Mouse (Mus musculus) embryonic stem cell, embryonic (primary cell): ENCODE measurements at regions not wholly inside any gene's neighbourhood (a gene's known extent, or its start where the extent isn't known, plus 50 kb on each side); places are given as distances from the start of the nearest gene placed in this dataset.

Experiments used
- CTCF ChIA-PET, 4 experiments: fragments of 300-600 bp in 2 of 4; fragments of 350-600 bp in 2 of 4; sonication (Branson Sonifier 250); formaldehyde crosslinking; loops; one replicate each; lab custom pipeline; 2022; ENCODE audit warnings: inconsistent platforms in 2 of 4; lab: Charles Lee
- POLR2A ChIA-PET, 4 experiments: fragments of 300-600 bp in 2 of 4; fragments of 350-600 bp in 2 of 4; sonication (Branson Sonifier 250); formaldehyde crosslinking; loops; one replicate each; lab custom pipeline; 2022; ENCODE audit warnings: antibody characterized with exemption in 4 of 4, inconsistent platforms in 1 of 4; lab: Charles Lee

DNA sequence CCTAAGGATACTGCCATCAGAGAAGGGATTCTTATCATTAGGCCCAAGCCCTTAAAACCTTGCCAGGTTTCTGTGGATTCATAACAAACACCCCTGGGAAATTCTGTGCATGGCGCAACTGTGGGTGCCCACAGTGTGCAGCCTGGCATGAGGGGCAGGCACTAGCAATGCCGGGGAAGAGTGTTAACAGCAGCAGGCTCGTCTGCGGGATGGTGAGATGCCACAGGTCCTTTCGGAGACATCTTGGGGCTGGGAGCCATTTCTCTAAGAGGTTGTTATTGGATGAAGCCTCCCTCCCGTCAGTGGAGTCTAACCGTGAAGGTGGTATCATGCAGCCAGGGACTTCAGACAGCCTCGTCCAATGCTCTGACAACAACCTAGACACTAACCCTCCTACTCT, 144.2 kb downstream of the Drd1 start:
- CTCF ChIA-PET: no interaction called here

DNA sequence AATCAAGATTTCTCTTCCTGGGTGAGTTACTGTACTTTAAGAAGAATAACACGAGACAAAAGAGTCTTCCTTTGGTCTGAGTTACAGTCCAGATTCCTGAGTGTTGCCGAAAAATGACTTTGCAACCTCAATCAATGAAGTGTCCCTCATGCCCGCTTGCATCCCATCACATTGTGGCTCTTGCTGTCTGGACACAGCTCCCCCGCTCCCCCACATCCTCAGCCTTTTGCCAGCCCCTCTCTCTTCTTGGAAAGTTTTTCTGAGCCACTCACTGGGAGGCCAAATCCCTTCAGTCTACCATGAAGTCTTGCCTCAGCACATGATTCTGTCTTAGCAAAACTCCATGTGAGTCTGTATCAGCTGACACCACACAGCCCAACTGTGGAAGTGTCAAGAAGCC, 145.3 kb downstream of the Drd1 start:
- ChIA-PET CTCF (no interaction called here), POLR2A (no interaction called here)

More for the DNA sequence above, 144.2 kb downstream of the Drd1 start:
- POLR2A ChIA-PET: no interaction called here

DNA sequence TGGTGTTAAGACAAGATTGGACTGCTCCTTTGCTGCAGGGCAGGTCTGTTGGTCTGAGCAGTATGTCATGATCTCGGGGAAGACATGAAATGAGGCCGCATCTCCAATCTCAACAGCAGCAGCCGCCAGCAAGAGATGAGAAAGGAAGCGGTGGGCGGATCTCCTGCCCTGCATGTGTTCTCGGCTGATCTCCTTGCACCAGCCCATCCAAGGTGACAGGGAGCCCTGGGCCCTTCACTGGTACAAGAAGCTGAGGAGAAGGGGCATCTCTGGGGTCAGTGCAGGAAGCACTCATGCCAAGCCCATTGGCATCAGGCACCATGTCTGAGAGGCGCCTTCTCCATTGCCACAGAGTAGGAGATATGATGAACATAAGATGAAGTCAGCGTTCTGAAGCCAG, 151.0 kb downstream of the Drd1 start:
- CTCF ChIA-PET: no interaction called here
- POLR2A ChIA-PET: no interaction called here

DNA sequence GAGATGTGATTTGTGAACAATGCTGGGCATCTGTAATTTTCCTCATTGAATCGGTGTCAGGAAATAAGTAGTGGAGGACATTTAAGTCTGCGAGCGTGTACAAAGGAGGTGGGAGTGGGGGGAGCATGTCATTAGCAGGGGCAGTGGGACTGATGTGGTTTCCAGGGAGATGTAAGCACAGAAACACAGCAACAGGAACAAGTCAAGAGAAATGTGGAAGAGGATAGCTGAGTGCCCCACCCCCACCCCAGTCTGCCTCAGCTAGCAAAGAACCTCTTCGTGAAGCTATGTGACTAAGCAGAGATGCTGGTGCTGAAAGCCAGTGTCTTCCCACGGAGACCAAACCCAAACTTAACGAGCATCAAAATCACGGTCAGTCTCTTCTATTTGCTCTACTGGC, 151.9 kb downstream of the Drd1 start:
- CTCF ChIA-PET: no interaction called here
- POLR2A ChIA-PET: no interaction called here

DNA sequence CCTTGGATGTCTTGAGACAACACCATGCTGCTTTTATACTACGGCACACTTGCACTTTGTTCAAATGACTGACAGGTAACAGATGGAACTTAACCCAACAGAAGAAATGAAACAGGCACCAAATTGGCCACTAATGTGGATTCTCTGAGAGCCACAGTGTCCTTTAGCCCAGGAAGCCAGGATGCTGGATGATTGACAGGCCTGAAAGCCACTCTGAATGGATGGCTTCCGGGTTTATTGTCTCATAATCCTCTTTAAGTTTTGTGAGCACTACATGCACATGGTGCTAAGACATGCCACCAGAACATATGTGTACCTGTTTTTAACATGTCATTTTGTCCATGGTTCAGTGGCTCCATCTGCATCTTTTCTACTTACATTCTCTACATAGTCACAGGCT, 152.7 kb downstream of the Drd1 start:
- ChIA-PET POLR2A (no interaction called here), CTCF (no interaction called here)

DNA sequence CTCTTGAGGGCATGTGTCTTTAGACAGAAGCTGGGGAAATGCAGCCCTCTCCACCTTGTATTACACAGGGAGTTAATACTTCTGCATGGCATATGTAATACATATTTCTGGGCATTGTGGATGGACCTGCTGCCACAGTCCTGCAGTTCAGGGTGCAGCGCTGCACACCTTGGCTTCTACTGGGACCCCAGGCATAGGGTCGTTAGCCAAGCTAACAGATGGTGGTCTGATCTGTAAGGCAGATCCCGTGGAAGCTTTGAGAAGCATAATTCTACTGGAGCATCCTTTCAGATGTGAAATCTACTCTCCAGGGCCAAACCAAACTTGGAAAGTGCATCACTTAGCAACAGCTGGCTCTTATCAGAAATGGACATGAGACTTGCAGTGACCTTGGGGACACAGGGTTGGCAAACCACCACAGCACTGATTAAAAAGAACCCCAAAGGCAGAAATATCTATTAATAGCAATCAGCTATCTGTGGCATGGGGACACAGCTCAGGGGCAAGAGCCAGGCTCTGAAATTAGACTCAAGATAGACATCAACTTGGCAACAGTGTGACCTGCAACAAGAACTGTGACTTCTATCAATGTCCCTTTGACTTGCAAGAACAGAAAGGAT, 155.0 kb downstream of the Drd1 start:
- CTCF ChIA-PET: no interaction called here
- POLR2A ChIA-PET: interaction anchor here in 1 of 4 experiments (0.6 kb wide), 1 partner anchor 774 kb away, joined by 3 read pairs; no protein-coding TSS in a partner anchor

DNA sequence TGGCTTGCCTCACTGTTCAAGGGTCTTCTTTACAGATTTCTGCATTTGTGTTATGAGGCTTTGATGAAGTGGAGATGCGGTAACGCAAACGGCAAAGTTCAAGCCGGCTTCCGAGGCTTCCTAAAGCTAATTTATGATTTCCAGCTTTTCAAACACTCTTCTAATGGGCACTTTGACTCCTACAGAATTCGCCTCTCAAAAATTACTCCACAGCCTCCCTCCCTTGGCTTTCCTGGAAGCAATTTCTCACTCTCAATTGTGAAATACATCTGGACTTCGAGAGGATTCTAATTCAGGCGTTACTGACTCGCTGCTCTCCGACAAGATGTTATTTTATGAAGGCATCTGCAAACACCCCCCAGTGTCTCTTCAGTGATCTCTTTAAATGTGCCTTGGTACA, 157.2 kb downstream of the Drd1 start:
- CTCF ChIA-PET: interaction anchor here in 2 of 4 experiments (0.6 to 1.5 kb wide), 2 partner anchors 29 to 472 kb away, joined by 3 to 9 read pairs; no protein-coding TSS in a partner anchor
- POLR2A ChIA-PET: interaction anchor here in 1 of 4 experiments (0.6 to 1.4 kb wide), 2 partner anchors 157 to 277 kb away, joined by 3 read pairs; partner anchors contain the start of gene Drd1

DNA sequence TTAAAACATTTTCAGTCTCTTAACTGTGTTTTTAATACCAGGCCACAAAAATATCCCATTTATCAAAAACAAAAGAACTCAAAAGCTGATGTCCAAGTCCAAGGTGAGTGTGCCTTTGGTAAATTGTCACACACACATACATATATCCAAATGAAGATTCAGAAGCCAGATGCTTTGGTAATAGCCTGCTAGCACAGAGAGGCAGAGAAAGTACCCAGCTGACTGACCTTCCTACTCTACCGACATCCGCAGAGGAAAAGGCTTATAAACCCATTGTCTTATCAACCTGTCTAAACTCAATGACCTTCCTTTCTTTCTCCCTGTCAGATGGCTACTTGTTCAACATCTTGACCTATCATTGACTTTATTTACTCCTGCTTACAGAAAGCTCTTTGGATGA, 158.3 kb downstream of the Drd1 start:
- CTCF ChIA-PET: interaction anchor here in 1 of 4 experiments (1.5 kb wide), 1 partner anchor 471 kb away, joined by 3 read pairs; no protein-coding TSS in a partner anchor
- POLR2A ChIA-PET: no interaction called here

DNA sequence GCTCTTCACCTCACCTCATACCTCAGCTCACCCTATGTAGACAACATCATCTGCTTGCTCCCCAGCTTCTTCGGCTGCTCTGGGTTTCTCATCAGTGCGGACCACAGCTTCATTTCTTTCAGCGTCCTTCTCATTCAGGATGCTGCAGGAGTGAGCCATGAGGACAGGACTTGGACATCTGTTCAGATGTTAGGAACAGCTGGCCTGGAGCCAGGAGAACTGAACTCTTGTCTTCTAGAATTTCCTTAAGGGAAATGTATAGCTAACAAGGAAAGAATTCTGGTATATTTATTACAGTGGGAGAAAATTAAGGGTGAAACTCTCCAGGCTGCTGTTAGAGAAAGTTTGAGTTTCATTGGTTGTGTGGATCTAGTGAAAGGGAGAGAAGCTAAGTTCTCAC, 167.1 kb downstream of the Drd1 start:
- ChIA-PET CTCF (no interaction called here), POLR2A (no interaction called here)

DNA sequence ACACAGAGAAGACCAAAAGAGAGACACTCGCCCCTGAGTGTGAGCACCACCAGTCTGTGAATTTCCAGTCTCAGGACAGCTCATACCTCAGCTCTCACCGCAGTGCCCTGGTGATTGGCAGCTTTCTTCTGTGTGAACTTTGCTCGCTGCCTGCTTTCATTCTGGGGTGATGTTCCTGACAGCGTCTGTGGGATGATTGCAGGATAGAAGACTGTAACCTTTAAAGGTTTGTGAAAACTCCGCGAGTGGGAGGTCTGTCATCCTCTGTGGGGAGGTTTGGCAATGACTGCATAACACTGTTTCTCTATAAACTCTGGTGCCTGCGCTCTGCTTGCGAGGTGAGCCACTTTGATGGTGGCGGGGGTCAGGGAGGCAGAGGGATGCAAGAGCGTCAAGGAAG, 169.7 kb downstream of the Drd1 start:
- CTCF ChIA-PET: interaction anchor here in 1 of 4 experiments (0.5 kb wide), 1 partner anchor 180 kb away, joined by 4 read pairs; no protein-coding TSS in a partner anchor
- POLR2A ChIA-PET: no interaction called here

DNA sequence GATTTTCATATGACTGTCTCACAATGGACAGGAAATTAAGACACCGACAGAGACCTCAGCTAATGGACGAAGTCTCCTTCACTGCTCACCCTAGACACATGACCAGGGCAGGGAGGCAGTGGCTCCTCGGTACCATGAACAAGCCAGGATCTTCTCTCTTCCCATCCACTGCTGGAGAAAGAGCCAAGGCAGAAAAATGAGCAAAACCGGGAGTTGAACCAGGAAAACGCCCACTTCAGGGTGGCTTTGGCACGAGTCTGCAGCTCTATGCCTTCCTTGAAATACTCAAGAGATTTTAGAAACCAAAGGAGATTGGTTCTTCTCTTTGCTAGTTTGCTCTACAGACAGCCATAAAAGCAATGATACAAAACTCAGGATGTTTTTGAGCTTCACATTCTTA, 172.3 kb downstream of the Drd1 start:
- ChIA-PET POLR2A (no interaction called here), CTCF (interaction anchor here in 1 of 4 experiments (0.5 kb wide), 1 partner anchor 98 kb away, joined by 8 read pairs; no protein-coding TSS in a partner anchor)

DNA sequence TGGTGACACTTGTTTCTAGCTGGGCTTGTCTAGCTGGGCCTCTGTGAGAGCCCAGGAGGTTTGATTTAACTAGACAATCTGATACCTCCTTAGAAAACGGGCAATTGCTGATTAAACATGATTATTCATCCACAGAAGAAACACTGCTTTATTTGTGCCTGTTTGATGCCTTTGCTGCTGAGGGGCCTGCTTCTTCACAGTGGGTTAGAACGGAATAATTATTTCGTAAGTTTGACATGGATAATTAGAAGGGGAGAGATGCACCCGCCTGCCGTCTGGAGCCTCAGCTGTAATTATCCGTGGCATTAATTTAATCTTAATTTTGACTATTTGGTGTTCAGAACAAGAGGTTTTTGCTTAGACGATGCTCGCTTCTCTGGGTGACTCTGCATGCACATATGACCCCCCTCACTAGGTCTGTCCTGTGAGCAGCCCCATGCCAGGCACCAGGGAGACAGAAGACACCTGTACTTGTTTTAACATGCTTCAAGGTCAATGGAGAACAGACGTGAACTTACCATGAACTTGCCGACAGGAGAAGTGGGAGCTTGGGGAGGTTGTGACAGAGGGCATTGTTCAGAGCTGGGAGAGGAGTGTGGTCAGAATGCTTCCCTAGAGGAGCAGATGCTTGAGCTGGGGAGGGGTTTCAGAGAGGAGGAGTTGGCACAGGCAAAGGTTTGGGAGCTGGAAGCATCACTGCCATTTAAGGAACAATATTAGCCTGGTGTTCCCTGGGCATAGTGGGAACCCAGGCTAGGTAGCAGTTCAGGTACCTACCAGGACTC, 174.8 kb downstream of the Drd1 start:
- POLR2A ChIA-PET: no interaction called here
- CTCF ChIA-PET: no interaction called here

DNA sequence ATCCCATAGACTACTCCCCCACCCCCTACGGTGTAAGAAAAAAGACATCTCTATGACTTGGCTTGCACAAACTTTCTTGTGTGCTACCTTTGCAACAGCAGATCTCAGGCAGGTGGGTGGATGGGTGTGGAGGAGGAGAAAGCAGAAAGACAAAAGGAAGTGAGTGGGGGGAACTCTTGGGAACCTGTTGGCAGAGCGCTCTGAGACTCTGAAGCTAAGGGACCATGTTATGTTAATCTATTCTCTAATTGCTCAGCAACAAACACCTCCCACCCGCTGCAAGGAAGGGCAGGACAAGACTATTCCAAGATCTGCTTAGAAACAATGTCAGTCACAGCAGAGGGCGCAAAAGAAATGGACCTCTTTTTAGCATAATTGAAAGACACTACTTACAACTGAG, 180.0 kb downstream of the Drd1 start:
- ChIA-PET CTCF (no interaction called here), POLR2A (no interaction called here)

DNA sequence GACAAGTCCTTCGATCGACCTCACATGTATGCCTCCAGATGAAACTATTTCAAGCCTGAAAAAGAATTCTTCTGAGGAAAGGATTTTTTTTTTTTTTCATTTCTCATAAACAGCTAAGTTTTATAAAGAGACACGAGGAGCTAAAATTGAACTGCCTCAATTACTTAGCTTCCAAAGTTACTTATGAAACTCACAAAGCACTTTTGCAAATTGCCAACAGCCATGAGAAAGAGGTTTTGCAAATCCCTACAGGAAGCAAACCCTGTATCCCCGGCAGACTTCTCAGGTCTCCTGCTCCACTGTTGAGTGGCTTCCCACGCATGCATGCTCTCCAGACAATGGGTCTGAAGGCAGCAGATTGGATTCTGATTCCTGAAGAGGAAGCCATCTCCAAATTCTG, 190.2 kb downstream of the Drd1 start:
- POLR2A ChIA-PET: no interaction called here
- CTCF ChIA-PET: interaction anchor here in 1 of 4 experiments (0.7 kb wide), 1 partner anchor 82 kb away, joined by 3 read pairs; no protein-coding TSS in a partner anchor

DNA sequence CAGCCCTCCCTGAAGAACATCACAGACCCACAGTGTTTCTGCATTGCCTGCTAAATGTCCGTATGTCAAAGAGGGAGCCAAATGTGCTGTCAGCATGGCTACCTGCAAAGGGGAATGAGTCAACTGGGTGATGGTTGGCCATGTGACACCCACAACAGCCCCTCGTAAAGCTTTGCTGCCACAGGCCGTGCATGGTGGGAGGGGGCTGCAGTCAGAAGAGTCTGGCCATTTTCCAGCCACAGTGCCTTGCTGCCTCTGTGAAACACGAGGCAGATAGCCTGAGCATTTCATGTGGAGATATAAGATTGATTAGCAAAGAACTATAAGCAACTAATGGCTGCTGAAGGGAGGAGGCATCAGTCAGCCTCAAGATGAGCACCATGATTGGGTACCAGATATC, 193.2 kb downstream of the Drd1 start:
- CTCF ChIA-PET: no interaction called here
- POLR2A ChIA-PET: no interaction called here

DNA sequence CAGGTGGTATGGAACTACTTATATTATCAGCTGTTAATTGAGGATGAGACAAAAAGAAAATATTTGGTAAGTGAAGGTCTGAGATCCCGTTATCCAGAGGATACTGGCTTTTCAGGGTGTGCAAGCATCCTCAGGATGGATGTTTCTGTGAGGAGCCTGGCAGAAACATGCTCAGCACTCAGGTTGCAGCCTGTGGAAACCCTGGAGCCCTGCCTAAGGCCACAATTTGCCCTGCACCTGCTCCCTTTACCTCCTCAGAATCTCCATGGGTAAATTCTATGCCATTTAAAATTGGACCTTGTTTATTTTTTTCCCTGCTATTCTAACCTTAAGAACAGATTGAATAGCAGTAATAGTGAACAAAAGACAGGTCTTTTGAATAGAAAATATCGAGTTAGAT, 201.3 kb downstream of the Drd1 start:
- CTCF ChIA-PET: no interaction called here

DNA sequence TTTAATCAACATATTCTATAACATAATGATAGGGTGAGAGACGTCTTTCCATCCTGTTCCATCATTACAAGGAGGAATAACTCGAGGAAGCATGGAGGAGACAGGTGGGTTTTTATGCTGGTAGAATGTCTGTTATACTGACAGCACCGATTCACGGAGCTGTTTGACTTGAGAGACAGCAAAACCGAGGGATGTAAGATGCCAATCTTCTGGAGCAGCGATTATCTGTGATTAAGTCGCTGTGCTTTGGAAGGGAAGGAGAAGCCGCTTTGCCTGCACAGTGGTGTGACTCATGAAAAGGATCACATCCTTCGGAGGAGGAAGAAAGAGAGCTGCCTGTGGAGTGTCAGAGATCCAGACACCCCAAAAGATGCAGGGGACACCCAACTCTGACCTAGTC, 205.4 kb downstream of the Drd1 start:
- ChIA-PET CTCF (no interaction called here), POLR2A (no interaction called here)

More for the DNA sequence above, 201.3 kb downstream of the Drd1 start:
- POLR2A ChIA-PET: no interaction called here

DNA sequence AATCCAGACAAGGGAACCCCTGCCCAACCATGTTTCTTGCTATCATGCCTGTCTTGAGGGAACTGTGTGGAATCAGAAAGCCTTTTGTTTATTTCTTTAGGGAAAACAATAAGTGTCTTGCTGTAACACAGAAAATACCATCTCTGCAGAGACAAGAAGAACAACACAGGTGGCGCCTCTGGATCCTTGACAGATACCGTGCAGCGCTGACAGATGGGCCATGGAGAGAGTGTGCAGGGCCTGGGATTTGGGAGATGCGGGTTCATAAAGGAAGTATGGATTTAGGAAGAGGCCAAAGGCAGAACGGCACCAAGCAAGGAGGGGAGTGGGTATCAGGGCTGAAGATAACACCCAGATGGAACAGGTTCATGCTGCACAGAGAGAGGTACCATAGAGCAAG, 209.3 kb downstream of the Drd1 start:
- ChIA-PET POLR2A (no interaction called here), CTCF (no interaction called here)

DNA sequence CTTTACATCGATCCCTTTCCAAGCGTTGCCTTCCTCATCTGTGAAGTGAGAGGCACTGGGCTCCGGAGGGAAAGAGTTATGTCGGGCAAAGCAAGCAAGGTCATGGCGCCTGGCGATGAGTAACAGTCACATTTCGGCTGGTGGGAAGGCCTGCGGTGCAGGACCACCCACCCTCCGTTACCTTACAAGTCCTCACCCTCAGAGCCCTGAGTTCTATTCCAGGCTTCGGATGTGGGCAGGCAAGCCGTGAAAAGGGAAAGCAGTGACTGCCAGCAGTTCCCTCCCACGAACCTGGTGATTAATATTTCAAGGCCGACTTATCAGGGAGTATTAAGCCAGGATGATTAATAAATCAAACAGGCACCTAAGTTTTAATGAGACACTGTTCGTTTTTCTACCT, 209.7 kb downstream of the Drd1 start:
- ChIA-PET POLR2A (no interaction called here), CTCF (interaction anchor here in 1 of 4 experiments (0.6 kb wide), 1 partner anchor 1908 kb away, joined by 4 read pairs; no protein-coding TSS in a partner anchor)

DNA sequence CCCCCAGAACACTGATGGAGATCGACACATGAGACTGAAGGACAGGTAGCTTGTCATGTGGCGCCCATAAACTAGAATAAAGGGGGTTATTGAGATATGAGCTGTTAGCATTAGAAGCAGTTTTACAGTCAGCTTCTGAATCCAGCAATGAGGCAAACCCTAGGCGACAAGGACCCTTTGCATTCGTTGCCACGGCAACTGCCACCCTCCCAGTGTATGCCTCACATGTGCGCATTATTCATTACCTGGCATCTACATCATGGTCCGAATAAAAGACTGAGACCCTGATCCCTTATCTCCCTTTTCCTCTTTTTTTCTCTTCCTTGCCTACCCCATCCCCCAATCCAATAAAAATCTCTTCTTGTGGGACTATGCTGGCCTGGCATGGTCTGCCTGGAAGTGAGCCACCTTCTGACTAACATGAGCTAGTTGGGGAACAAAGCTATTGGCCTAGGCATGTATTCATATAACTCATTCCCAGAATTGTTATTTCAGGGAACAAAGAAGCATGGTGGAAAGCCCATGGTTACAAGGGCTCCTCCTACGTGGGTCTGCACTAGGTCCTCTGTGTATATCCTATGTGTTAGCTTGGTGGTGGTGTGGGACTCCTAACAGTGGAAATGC, 229.4 kb downstream of the Drd1 start:
- ChIA-PET CTCF (no interaction called here), POLR2A (interaction anchor here in 1 of 4 experiments (1.2 kb wide), 1 partner anchor 177 kb away, joined by 4 read pairs; no protein-coding TSS in a partner anchor)
